Mouse (Mus musculus) midbrain, embryonic 10.5 days (tissue): ENCODE data around the gene Ccdc88c. TPM values are rescaled to one million over a fixed set of nuclear protein-coding genes. Genes with fewer than 3 reads are reported as not detected.

Source experiments
- DNase-seq: peaks from one replicate; pipeline ENCODE4 v3.0.0-alpha.2; 2017; ENCODE audit warnings: low spot score
- H3K27ac ChIP-seq: fragments of 300-500 bp; sonication (generic); replicated peaks from 2 replicates; pipeline ENCODE4 v1.5.1; 2016; ENCODE audit warnings: mild to moderate bottlenecking
- H3K27me3 ChIP-seq: fragments of 300-500 bp; sonication (generic); 2 replicates; pipeline ENCODE4 v1.6.1; 2016; ENCODE audit warnings: low read depth, mild to moderate bottlenecking; ENCODE audit not compliant: poor library complexity, severe bottlenecking
- H3K36me3 ChIP-seq: fragments of 300-500 bp; sonication (generic); 2 replicates; pipeline ENCODE4 v1.6.1; 2016; ENCODE audit warnings: mild to moderate bottlenecking, moderate library complexity
- H3K4me1 ChIP-seq: fragments of 300-500 bp; sonication (generic); 2 replicates; pipeline ENCODE4 v1.6.1; 2016
- H3K4me3 ChIP-seq: fragments of 300-500 bp; sonication (generic); 2 replicates; pipeline ENCODE4 v1.5.1; 2016; ENCODE audit warnings: mild to moderate bottlenecking, moderate library complexity
- H3K9me3 ChIP-seq: fragments of 300-500 bp; sonication (generic); replicated peaks from 2 replicates; pipeline ENCODE4 v1.6.1; 2016; ENCODE audit warnings: mild to moderate bottlenecking
- WGBS: fragments of 180-500 bp; shearing (Covaris S2); methylation state at CpG from one replicate; pipeline ENCODE4 v1.1.7; 2016; 5-methylcytosine and 5-hydroxymethylcytosine counted together
- polyA plus RNA-seq: library from polyadenylated mRNA; unstranded; fragments of >200 nt; fragmentation: Nextera tagmentation; extraction: Ambion mirVana; gene quantifications from 2 replicates; pipeline ENCODE4 v1.2.1, GENCODE M21; 2016

The Ccdc88c gene
- polyA plus RNA-seq, 1 experiment from 2014 or later: 14.8 TPM

GRCm38 (mm10) chr12:101025379-101025778 lies 3.5 kb downstream of the Ccdc88c start:
- Histone ChIP-seq H3K27ac (0 out of 2 replicates have a peak overlapping the region, but pooled peaks have one; percentile 28), H3K36me3 (peaks cover 47% of the 10 kb centered on the region)
- WGBS: 71% methylated on average over 7 of the region's 7 CpGs

GRCm38 (mm10) chr12:101024824-101025223 lies 4.0 kb downstream of the Ccdc88c start:
- H3K4me3 ChIP-seq: no peak overlapping the region
- peaks cover 52% of the 10 kb centered on the region for H3K36me3 ChIP-seq
- DNase-seq: no peak
- peaks cover 81% of the 10 kb centered on the region for H3K4me1 ChIP-seq
- 70% methylated on average over 8 of the region's 8 CpGs for WGBS
- H3K27ac ChIP-seq: no peak overlapping the region
- H3K27me3 ChIP-seq: peaks cover 8% of the 10 kb centered on the region; the same call in 1 of the 2 replicates
- no peaks in the 10 kb centered on the region; the same call in 1 of the 2 replicates for H3K9me3 ChIP-seq

More at GRCm38 (mm10) chr12:101025379-101025778, 3.5 kb downstream of the Ccdc88c start:
- Histone ChIP-seq H3K27me3 (peaks cover 8% of the 10 kb centered on the region; the same call in 1 of the 2 replicates), H3K4me1 (peaks cover 75% of the 10 kb centered on the region), H3K4me3 (no peak overlapping the region), H3K9me3 (no peaks in the 10 kb centered on the region)
- no peak for DNase-seq

DNA sequence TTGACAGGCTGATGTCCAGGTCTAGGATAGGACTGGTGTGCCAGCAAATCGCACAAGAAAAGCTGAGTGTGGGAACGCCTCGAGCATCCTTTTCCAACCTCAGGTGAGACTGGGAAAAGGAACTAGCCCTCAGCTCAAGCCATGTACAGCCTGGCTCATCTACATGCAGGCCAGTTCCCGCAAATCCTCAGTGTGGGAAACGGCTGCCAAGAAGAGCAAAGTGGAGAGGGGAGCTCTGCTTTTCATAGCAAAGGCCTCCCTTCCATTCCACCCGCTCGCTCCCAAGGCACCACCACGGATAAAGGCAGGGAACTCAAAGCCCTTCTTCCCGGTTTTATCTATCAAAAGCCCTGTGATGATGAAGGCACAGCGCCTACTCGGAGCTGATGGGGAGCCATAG lies 5.7 kb downstream of the Ccdc88c start:
- no peak overlapping the region for H3K4me3 ChIP-seq
- H3K4me1 ChIP-seq: peaks cover 93% of the 10 kb centered on the region
- H3K36me3 ChIP-seq: peaks cover 57% of the 10 kb centered on the region
- peaks cover 8% of the 10 kb centered on the region; the same call in 1 of the 2 replicates for H3K27me3 ChIP-seq
- H3K9me3 ChIP-seq: no peaks in the 10 kb centered on the region; the same call in 1 of the 2 replicates
- 84% methylated on average over 11 of the region's 11 CpGs for WGBS
- no peak overlapping the region for H3K27ac ChIP-seq
- no peak for DNase-seq

DNA sequence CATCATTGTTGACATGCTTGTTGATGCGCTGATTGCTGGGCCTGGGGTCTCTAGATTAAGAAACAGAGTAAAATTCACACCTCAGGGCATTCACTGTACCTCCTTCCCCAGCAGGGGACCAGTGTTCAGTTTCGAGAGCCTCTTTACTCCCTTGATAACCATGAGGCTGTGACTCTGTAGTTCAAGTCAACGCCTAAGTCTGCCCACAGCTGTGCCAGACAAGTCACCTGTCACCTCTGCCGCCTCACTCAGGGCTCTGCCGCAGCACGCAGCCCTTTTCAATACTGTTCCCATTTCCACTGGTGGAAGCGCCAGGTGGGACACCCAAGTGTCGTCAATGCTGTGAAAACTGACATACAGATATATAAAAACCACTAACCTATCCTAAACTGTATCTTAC lies 6.5 kb downstream of the Ccdc88c start:
- H3K27ac ChIP-seq: no peak overlapping the region
- H3K4me1 ChIP-seq: peaks cover 93% of the 10 kb centered on the region
- peaks cover 59% of the 10 kb centered on the region for H3K36me3 ChIP-seq
- H3K9me3 ChIP-seq: no peaks in the 10 kb centered on the region; the same call in 1 of the 2 replicates
- H3K4me3 ChIP-seq: no peak overlapping the region
- WGBS: 93% methylated on average over 8 of the region's 8 CpGs
- no peak for DNase-seq
- peaks cover 8% of the 10 kb centered on the region; the same call in 1 of the 2 replicates for H3K27me3 ChIP-seq

- no peak for DNase-seq
- H3K4me1 ChIP-seq: peaks cover 93% of the 10 kb centered on the region
- H3K27ac ChIP-seq: peak overlapping the region; percentile 13; the same call in 1 of the 2 replicates
- WGBS: 80% methylated on average over 9 of the region's 9 CpGs
- no peak overlapping the region for H3K4me3 ChIP-seq
- 0 out of 2 replicates have a peak, but pooled peaks cover 8% of the 10 kb centered on the region for H3K27me3 ChIP-seq
- no peaks in the 10 kb centered on the region; the same call in 1 of the 2 replicates for H3K9me3 ChIP-seq
- peaks cover 66% of the 10 kb centered on the region for H3K36me3 ChIP-seq
These were observed 7.2 kb downstream of the Ccdc88c start for GRCm38 (mm10) chr12:101021484-101022226.

- H3K4me1 ChIP-seq: peaks cover 93% of the 10 kb centered on the region
- no peak overlapping the region for H3K27ac ChIP-seq
- H3K4me3 ChIP-seq: no peak overlapping the region
- WGBS: 92% methylated on average over 15 of the region's 15 CpGs
- H3K9me3 ChIP-seq: no peaks in the 10 kb centered on the region; the same call in 1 of the 2 replicates
- H3K36me3 ChIP-seq: peaks cover 63% of the 10 kb centered on the region
- H3K27me3 ChIP-seq: no peaks in the 10 kb centered on the region
- DNase-seq: no peak
These were observed 8.4 kb downstream of the Ccdc88c start for GRCm38 (mm10) chr12:101020210-101021015.

GRCm38 (mm10) chr12:101019443-101019842 lies 9.4 kb downstream of the Ccdc88c start:
- Histone ChIP-seq H3K36me3 (peaks cover 61% of the 10 kb centered on the region), H3K27me3 (no peaks in the 10 kb centered on the region), H3K4me3 (no peak overlapping the region), H3K9me3 (no peaks in the 10 kb centered on the region; the same call in 1 of the 2 replicates), H3K4me1 (peaks cover 93% of the 10 kb centered on the region), H3K27ac (no peak overlapping the region)
- no peak for DNase-seq
- WGBS: 89% methylated on average over 7 of the region's 7 CpGs

- Histone ChIP-seq H3K4me1 (peaks cover 93% of the 10 kb centered on the region), H3K27ac (peak overlapping the region; percentile 73; the same call in 1 of the 2 replicates), H3K36me3 (peaks cover 59% of the 10 kb centered on the region), H3K9me3 (no peaks in the 10 kb centered on the region; the same call in 1 of the 2 replicates), H3K27me3 (no peaks in the 10 kb centered on the region), H3K4me3 (no peak overlapping the region)
- WGBS: 64% methylated on average over 5 of the region's 5 CpGs
- no peak for DNase-seq
These were observed 9.8 kb downstream of the Ccdc88c start for GRCm38 (mm10) chr12:101019031-101019430.

DNA sequence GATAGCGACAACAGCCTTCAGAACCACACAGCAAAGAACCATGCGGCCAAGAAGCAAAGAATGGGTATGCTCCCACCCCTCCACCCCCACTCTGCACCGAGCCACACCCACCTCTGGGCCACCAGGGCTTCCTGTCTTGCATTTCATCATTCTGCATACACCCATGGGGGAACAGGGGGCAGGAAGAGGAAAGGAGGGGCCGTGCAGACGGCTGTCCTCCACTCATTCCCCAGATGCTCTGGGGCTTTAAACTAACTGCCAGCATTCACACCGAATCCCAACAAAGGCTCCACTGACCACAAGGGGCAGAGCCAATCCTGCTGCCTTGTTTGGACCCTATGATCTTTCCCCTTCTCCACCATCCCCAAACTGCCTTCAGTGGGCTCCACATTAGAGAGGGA lies 10.9 kb downstream of the Ccdc88c start:
- peak overlapping the region; percentile 73 for H3K27ac ChIP-seq

DNA sequence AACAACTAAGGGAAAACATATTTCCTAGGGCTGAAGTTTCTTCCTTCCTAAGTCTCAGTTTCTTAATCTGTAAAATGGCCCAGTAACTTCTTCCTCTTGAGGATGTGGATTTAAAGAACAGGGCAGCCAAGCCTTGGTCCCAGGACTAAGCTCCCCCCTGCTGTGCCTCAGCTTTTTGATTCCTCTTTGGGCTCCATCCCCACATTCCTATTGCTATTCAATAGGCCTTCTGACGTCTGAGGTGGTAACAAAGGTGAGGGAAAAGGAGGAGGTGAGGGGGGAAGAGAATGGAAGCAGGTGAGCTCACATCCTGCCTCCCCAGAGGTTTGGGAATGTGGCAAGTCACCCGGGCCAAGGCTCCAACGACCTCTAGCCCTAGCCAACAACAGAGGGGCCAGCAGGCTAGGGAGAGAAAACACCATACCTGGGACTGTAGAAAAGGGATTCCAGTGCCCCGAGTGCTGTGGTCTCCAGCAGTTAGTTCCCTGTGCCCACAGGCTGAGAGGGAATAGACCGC lies 12.4 kb downstream of the Ccdc88c start:
- Histone ChIP-seq H3K36me3 (peaks cover 34% of the 10 kb centered on the region), H3K4me3 (no peak overlapping the region), H3K27ac (0 out of 2 replicates have a peak overlapping the region, but pooled peaks have one; percentile 2), H3K27me3 (no peaks in the 10 kb centered on the region), H3K4me1 (peaks cover 94% of the 10 kb centered on the region), H3K9me3 (no peaks in the 10 kb centered on the region; the same call in 1 of the 2 replicates)
- no peak for DNase-seq
- WGBS: 42% methylated on average over 5 of the region's 5 CpGs

More for the DNA sequence above, 10.9 kb downstream of the Ccdc88c start:
- Histone ChIP-seq H3K36me3 (peaks cover 49% of the 10 kb centered on the region), H3K4me1 (peaks cover 93% of the 10 kb centered on the region), H3K27me3 (no peaks in the 10 kb centered on the region), H3K9me3 (no peaks in the 10 kb centered on the region; the same call in 1 of the 2 replicates), H3K4me3 (peak overlapping the region; percentile 11; the same call in 1 of the 2 replicates)
- DNase-seq: no peak
- WGBS: 24% methylated on average over 6 of the region's 6 CpGs

DNA sequence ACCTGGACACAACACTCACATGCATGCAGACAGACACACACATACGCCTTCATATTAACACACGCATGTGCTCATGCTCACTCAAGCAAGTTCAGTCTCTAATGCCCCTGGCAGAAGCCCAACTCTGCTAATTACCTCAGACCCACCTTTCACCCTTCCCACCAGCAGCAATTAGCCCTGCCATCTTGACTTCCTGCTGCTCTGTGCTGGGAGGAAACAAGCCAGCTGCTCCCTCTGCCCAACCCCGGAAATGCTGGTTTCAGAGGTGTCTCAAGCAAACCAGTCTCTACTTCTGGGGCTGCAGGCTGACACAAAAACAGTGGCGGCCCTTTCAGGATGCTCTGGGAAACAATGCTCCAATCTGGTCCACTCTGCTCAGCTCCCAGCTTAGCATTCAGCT lies 12.9 kb downstream of the Ccdc88c start:
- peaks cover 90% of the 10 kb centered on the region for H3K4me1 ChIP-seq
- H3K4me3 ChIP-seq: no peak overlapping the region
- 70% methylated on average over 4 of the region's 4 CpGs for WGBS
- H3K27me3 ChIP-seq: no peaks in the 10 kb centered on the region
- DNase-seq: no peak
- H3K27ac ChIP-seq: no peak overlapping the region
- no peaks in the 10 kb centered on the region; the same call in 1 of the 2 replicates for H3K9me3 ChIP-seq
- H3K36me3 ChIP-seq: peaks cover 28% of the 10 kb centered on the region

DNA sequence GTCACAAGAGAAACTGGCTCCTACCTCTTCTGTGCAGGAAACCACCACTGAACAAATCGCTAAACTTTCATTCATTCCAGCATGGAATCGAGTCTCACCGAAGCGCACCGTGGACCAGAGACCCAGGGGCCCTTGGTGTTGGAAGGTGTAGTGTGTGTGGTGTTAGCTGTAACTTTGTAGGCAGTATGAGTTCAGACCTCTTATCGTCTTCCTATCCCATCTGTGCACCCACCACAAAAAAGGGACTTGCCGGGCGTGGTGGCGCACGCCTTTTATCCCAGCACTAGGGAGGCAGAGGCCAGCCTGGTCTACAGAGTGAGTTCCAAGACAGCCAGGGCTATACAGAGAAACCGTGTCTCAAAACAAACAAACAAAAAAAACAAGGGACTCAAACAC lies 13.7 kb downstream of the Ccdc88c start:
- Histone ChIP-seq H3K36me3 (peaks cover 22% of the 10 kb centered on the region), H3K4me1 (peaks cover 91% of the 10 kb centered on the region), H3K4me3 (no peak overlapping the region), H3K9me3 (no peaks in the 10 kb centered on the region; the same call in 1 of the 2 replicates), H3K27me3 (no peaks in the 10 kb centered on the region), H3K27ac (no peak overlapping the region)
- DNase-seq: no peak
- 87% methylated on average over 11 of the region's 11 CpGs for WGBS
